ENCODE assay signal across 8 mouse cellular contexts in genomic region chr8:88621408-88621807, GRCm38 (mm10). TPM values are rescaled to one million over a fixed set of nuclear protein-coding genes. Genes with fewer than 3 reads are reported as not detected.
DNase-seq lines count a peak whose midpoint lies in the region; ATAC-seq and TF ChIP-seq lines count a peak whose summit lies in the region.

No protein-coding gene starts in this region.

- WGBS in large intestine, adult 2 months: 3% methylated on average over 8 of the region's 8 CpGs
- WGBS in lung, postnatal 0 days: under 1% methylated on average over 8 of the region's 8 CpGs

- peak; percentile 57; the same call in 1 of the 2 replicates for ATAC-seq in lung, postnatal 0 days

- no peak overlapping the region for H3K4me2 ChIP-seq in lung, postnatal 0 days (replicated peaks; ENCODE audit: low read depth, low read length)

- peaks cover 50% of the 10 kb centered on the region for H3K27me3 ChIP-seq in E14TG2a.4 (ENCODE audit: insufficient read depth, low read length)
- H3K27me3 ChIP-seq in lung, postnatal 0 days (replicated peaks; ENCODE audit: insufficient read depth, low read length): no peaks in the 10 kb centered on the region; the same call in 1 of the 2 replicates

- TF ChIP-seq POLR2A in embryonic fibroblast, embryonic 13.5 days (IDR thresholded peaks at IDR 0.05; ENCODE audit: low read depth, low read length): no peak

- intact Hi-C loops in heart, postnatal 25 days (cut with DNase I): loop anchor here (2.0 to 5.0 kb wide), 3 partner anchors 99 to 354 kb away; partner anchors contain the start of genes Brd7 and Nkd1

- no peak overlapping the region for H3K4me3 ChIP-seq in E14TG2a.4 (replicated peaks; ENCODE audit: low read length)
- H3K4me3 ChIP-seq in embryonic fibroblast, embryonic 13.5 days (ENCODE audit: insufficient read depth, low read length): no peak overlapping the region
- H3K4me3 ChIP-seq in lung, postnatal 0 days (ENCODE audit: low read depth, low read length): no peak overlapping the region

- DNase-seq in adrenal gland, postnatal 14 days: peak; percentile 84
- DNase-seq in heart, postnatal 25 days (ENCODE audit: low spot score): peak; percentile 28
- DNase-seq in large intestine, adult 2 months (ENCODE audit: low read depth, low spot score): peak; percentile 40
- DNase-seq in lung, postnatal 0 days (ENCODE audit: low spot score): peak; percentile 82
- DNase-seq in retina, embryonic 14.5 days (ENCODE audit: low spot score): peak; percentile 86
- DNase-seq in urinary bladder, postnatal 10 days (ENCODE audit: low spot score): peak; percentile 41

- H3K9ac ChIP-seq in lung, postnatal 0 days (replicated peaks; ENCODE audit: low read depth): no peak overlapping the region

- H3K9me3 ChIP-seq in E14TG2a.4 (ENCODE audit: low read length): peaks cover 5% of the 10 kb centered on the region; the same call in 1 of the 2 replicates
- no peaks in the 10 kb centered on the region for H3K9me3 ChIP-seq in lung, postnatal 0 days (ENCODE audit: low read length)

- H3K4me1 ChIP-seq in E14TG2a.4 (replicated peaks; ENCODE audit: low read depth, low read length): no peaks in the 10 kb centered on the region
- H3K4me1 ChIP-seq in embryonic fibroblast, embryonic 13.5 days (ENCODE audit: control insufficient read depth, insufficient read depth, low read length): no peaks in the 10 kb centered on the region
- no peaks in the 10 kb centered on the region for H3K4me1 ChIP-seq in lung, postnatal 0 days (ENCODE audit: insufficient read depth, low read depth, low read length)

- H3K36me3 ChIP-seq in E14TG2a.4 (ENCODE audit: insufficient read depth, low read length): no peaks in the 10 kb centered on the region
- H3K36me3 ChIP-seq in lung, postnatal 0 days (ENCODE audit: insufficient read depth, low read length): no peaks in the 10 kb centered on the region

- TF ChIP-seq EP300 in lung, postnatal 0 days (IDR thresholded peaks at IDR 0.05): 0 out of 2 replicates have a peak, but pooled peaks have one; percentile 9

- H3K27ac ChIP-seq in embryonic fibroblast, embryonic 13.5 days (ENCODE audit: insufficient read depth, low read length): no peak overlapping the region
- no peak overlapping the region for H3K27ac ChIP-seq in lung, postnatal 0 days (ENCODE audit: low read length)

- peak; percentile 39 for TF ChIP-seq CTCF in E14TG2a.4 (conservative IDR thresholded peaks at IDR 0.05; ENCODE audit: low read length)
- peak; percentile 69 for TF ChIP-seq CTCF in embryonic fibroblast, embryonic 13.5 days (IDR thresholded peaks at IDR 0.05; ENCODE audit: borderline replicate concordance, insufficient read depth, low read length)
- peak; percentile 98 for TF ChIP-seq CTCF in lung, postnatal 0 days (IDR thresholded peaks at IDR 0.05)

RNA-seq across cellular contexts. Expression of gene Snx20, which starts 14.5 kb away (rescaled TPM):
- total RNA-seq in adrenal gland, postnatal 14 days (2021): 1.0 and 5.4 TPM in 2 replicates
- polyA plus RNA-seq in embryonic fibroblast, embryonic 13.5 days (2011; ENCODE audit: insufficient read length, low read depth, missing spikeins): 0.32 TPM in 1 of 2 replicates, not detected in the other
- 1 to 10 TPM; 1.3 to 1.9 TPM for total RNA-seq in heart, postnatal 25 days (2021)
- 21.3 and 43.2 TPM in 2 replicates for polyA plus RNA-seq in large intestine, adult 2 months (2012; rRNA removed)
- polyA plus RNA-seq in lung, postnatal 0 days (2015; fragmentation: Nextera tagmentation; extraction: Ambion mirVana): 5.4 and 6.5 TPM in 2 replicates

RNA-seq across cellular contexts. Expression of gene Nod2, which starts 25.7 kb away (rescaled TPM):
- total RNA-seq in adrenal gland, postnatal 14 days (2021): 0.64 and 0.78 TPM in 2 replicates
- polyA plus RNA-seq in embryonic fibroblast, embryonic 13.5 days (2011; ENCODE audit: insufficient read length, low read depth, missing spikeins): not detected in 2 replicates
- total RNA-seq in heart, postnatal 25 days (2021): 1 to 10 TPM; 1.2 to 1.3 TPM
- 1.2 and 1.7 TPM in 2 replicates for polyA plus RNA-seq in large intestine, adult 2 months (2012; rRNA removed)
- polyA plus RNA-seq in lung, postnatal 0 days (2015; fragmentation: Nextera tagmentation; extraction: Ambion mirVana): 0.27 and 0.31 TPM in 2 replicates

Comparison
In these comparisons a context has a peak if more than half of its experiments do, and no peak if none do; other contexts are left out.
1. CTCF ChIP-seq: peak in every context shown above with its lines; median percentile 98 in lung, postnatal 0 days; 69 in embryonic fibroblast, embryonic 13.5 days; 39 in E14TG2a.4.
2. DNase-seq: peak in every context shown above with its lines; median percentile 86 in retina, embryonic 14.5 days; 84 in adrenal gland, postnatal 14 days; 82 in lung, postnatal 0 days; 41 in urinary bladder, postnatal 10 days; 40 in large intestine, adult 2 months; 28 in heart, postnatal 25 days.